Mouse (Mus musculus) ES-E14 (cell line): Measurements from ENCODE around the gene Slc5a1.

Source experiments
- MAFK ChIP-seq: IDR thresholded peaks from 2 replicates; pipeline ENCODE4 v1.6.1; 2014; ENCODE audit warnings: mild to moderate bottlenecking, low read depth, low read length, inconsistent platforms; ENCODE audit not compliant: insufficient read depth
- ZC3H11A ChIP-seq: IDR thresholded peaks from 2 replicates; pipeline ENCODE4 v1.6.1; 2012; ENCODE audit warnings: low read depth, mild to moderate bottlenecking, inconsistent platforms, low read length, borderline replicate concordance
- ZNF384 ChIP-seq: IDR thresholded peaks from 2 replicates; pipeline ENCODE4 v1.6.1; 2012; ENCODE audit warnings: low read depth, low read length, inconsistent platforms

GRCm38 (mm10) chr5:33091342-33091741, 12.7 kb upstream of the Slc5a1 start:
- TF ChIP-seq ZNF384 (no peak), ZC3H11A (no peak), MAFK (no peak)
